24 mouse cellular contexts compared by ENCODE assay signal in the genomic region with DNA sequence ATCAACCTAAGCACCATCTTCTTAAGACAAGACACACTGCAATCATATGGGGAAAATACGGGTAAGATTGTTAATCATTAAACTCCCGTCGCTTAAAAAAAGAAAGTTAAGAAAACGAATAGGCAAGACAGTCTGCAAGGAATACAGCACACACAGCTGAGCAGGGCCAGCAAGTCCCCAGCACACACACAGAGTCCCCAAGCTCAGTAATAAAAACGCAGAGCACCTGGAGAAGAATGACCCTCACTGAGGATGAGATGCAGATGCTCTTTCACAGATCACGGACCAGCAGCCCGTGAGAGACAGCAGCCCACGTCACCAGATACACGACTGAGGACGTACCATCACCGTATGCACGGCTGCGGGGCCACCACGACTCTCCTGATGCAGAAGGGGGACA.
"Had no signal": no experiment of that assay in that cellular context is flagged by ENCODE, and none has a peak within 500 bp of the region (broad histone marks: within the 10 kb centered on the region; RNA-seq: fewer than 3 reads in every experiment).

No protein-coding gene starts in this region.

- H3K27ac ChIP-seq: hindbrain, embryonic 15.5 days; layer of hippocampus, adult 2 months; limb, embryonic 12.5 days; limb, embryonic 15.5 days; liver, embryonic 15.5 days; midbrain, embryonic 10.5 days; midbrain, embryonic 13.5 days; neural tube, embryonic 13.5 days; stomach, embryonic 15.5 days had no signal

- ATAC-seq: midbrain, embryonic 13.5 days; midbrain, embryonic 16.5 days had no signal

- H3K4me3 ChIP-seq: hindbrain, embryonic 15.5 days; layer of hippocampus, adult 2 months; limb, embryonic 12.5 days; limb, embryonic 15.5 days; liver, embryonic 15.5 days; midbrain, embryonic 10.5 days; midbrain, embryonic 13.5 days; myocyte; neural tube, embryonic 13.5 days; stomach, embryonic 15.5 days had no signal

- H3K9me3 ChIP-seq: hindbrain, embryonic 15.5 days; limb, embryonic 12.5 days; limb, embryonic 15.5 days; liver, embryonic 15.5 days; megakaryocyte, embryonic 14.5 days; midbrain, embryonic 10.5 days; midbrain, embryonic 13.5 days; neural tube, embryonic 13.5 days; stomach, embryonic 15.5 days had no signal

- H3K9ac ChIP-seq: hindbrain, embryonic 15.5 days; limb, embryonic 12.5 days; limb, embryonic 15.5 days; liver, embryonic 15.5 days; midbrain, embryonic 13.5 days; neural tube, embryonic 13.5 days; stomach, embryonic 15.5 days had no signal

- H3K4me2 ChIP-seq: hindbrain, embryonic 15.5 days; limb, embryonic 12.5 days; limb, embryonic 15.5 days; liver, embryonic 11.5 days; liver, embryonic 15.5 days; midbrain, embryonic 13.5 days; neural tube, embryonic 13.5 days; stomach, embryonic 15.5 days had no signal

- H3K4me1 ChIP-seq: hindbrain, embryonic 15.5 days; midbrain, embryonic 10.5 days; midbrain, embryonic 13.5 days; neural tube, embryonic 13.5 days had no signal

- DNase-seq: kidney, adult 11 months; kidney, adult 8-10 months; layer of hippocampus, adult 9-11 months; left cerebral cortex, postnatal 4 days; lung, adult 2 months; retina, postnatal 1 day; right cerebral cortex, postnatal 25 days; spleen, adult 18-20 months; thymus, adult 2 months; thymus, postnatal 14 days; thymus, postnatal 4 days had no signal

- H3K27me3 ChIP-seq: hindbrain, embryonic 15.5 days; limb, embryonic 12.5 days; limb, embryonic 15.5 days; liver, embryonic 15.5 days; megakaryocyte, embryonic 14.5 days; midbrain, embryonic 13.5 days; neural tube, embryonic 13.5 days; stomach, embryonic 15.5 days had no signal
